Mouse (Mus musculus) lung, postnatal 0 days (tissue): ENCODE results near the gene Psat1.

ENCODE experiments used
- CTCF ChIP-seq: IDR thresholded peaks from 2 replicates; pipeline ENCODE4 v1.5.1; 2016; ENCODE audit warnings: antibody characterized with exemption, mild to moderate bottlenecking
- EP300 ChIP-seq: IDR thresholded peaks from 2 replicates; pipeline ENCODE4 v1.6.1; 2016; ENCODE audit warnings: antibody characterized with exemption, mild to moderate bottlenecking, control low read depth

GRCm38 (mm10) chr19:15879271-15879670 lies 67.9 kb downstream of the Psat1 start:
- TF ChIP-seq EP300 (no peak), CTCF (no peak)
